Mouse (Mus musculus) limb, embryonic 14.5 days (tissue): ENCODE measurements around the gene Pex16. TPM values are rescaled to one million over a fixed set of nuclear protein-coding genes. Genes with fewer than 3 reads are reported as not detected.

ENCODE experiments used
- ATAC-seq: fragments of 200-750 bp; cut with Nextera tagmentation; 2 replicates; pipeline ENCODE4 v1.8.0; 2017; ENCODE audit warnings: low read depth, moderate number of reproducible peaks, moderate TSS enrichment; ENCODE audit not compliant: low FRiP score
- DNase-seq: peaks from one replicate; pipeline ENCODE4 v3.0.0-alpha.2; 2015; ENCODE audit warnings: low spot score
- H3K27ac ChIP-seq: fragments of 300-500 bp; sonication (generic); replicated peaks from 2 replicates; pipeline ENCODE4 v1.5.1; 2014; ENCODE audit warnings: low read depth, mild to moderate bottlenecking, low read length, moderate library complexity, mixed read lengths
- H3K27me3 ChIP-seq: fragments of 300-500 bp; sonication (generic); 2 replicates; pipeline ENCODE4 v1.6.1; 2014; ENCODE audit warnings: low read length, mixed read lengths; ENCODE audit not compliant: control insufficient read depth, insufficient read depth
- H3K36me3 ChIP-seq: fragments of 300-500 bp; sonication (generic); 2 replicates; pipeline ENCODE4 v1.6.1; 2014; ENCODE audit warnings: mild to moderate bottlenecking, low read length, moderate library complexity, mixed read lengths; ENCODE audit not compliant: control insufficient read depth, insufficient read depth
- H3K4me1 ChIP-seq: fragments of 300-500 bp; sonication (generic); 2 replicates; pipeline ENCODE4 v1.6.1; 2014; ENCODE audit warnings: antibody characterized with exemption, low read length, mixed read lengths; ENCODE audit not compliant: control insufficient read depth, insufficient read depth
- H3K4me2 ChIP-seq: fragments of 300-500 bp; sonication (generic); replicated peaks from 2 replicates; pipeline ENCODE4 v1.6.1; 2014; ENCODE audit warnings: low read depth, mild to moderate bottlenecking, low read length, moderate library complexity; ENCODE audit not compliant: severe bottlenecking
- H3K4me3 ChIP-seq: fragments of 300-500 bp; sonication (generic); replicated peaks from 2 replicates; pipeline ENCODE4 v1.5.1; 2014; ENCODE audit warnings: low read length
- H3K9ac ChIP-seq: fragments of 300-500 bp; sonication (generic); 2 replicates; pipeline ENCODE4 v1.6.1; 2014; ENCODE audit warnings: mild to moderate bottlenecking, low read depth, low read length, moderate library complexity; ENCODE audit not compliant: severe bottlenecking
- H3K9me3 ChIP-seq: fragments of 300-500 bp; sonication (generic); 2 replicates; pipeline ENCODE4 v1.6.1; 2016; ENCODE audit warnings: low read length; ENCODE audit not compliant: control insufficient read depth
- POLR2A ChIP-seq: fragments of 200-500 bp; IDR thresholded peaks from 2 replicates; pipeline ENCODE4 v1.8.0; 2012; ENCODE audit warnings: inconsistent platforms, mild to moderate bottlenecking, moderate library complexity, borderline replicate concordance; ENCODE audit not compliant: insufficient read depth, insufficient read length; ENCODE audit errors: extremely low read depth
- WGBS: fragments of 180-500 bp; shearing (Covaris S2); extraction: QIAGEN DNeasy Blood & Tissue Kit; methylation state at CpG from one replicate; pipeline ENCODE4 v1.1.7; 2014; 5-methylcytosine and 5-hydroxymethylcytosine counted together
- polyA plus RNA-seq, 2 experiments: library from polyadenylated mRNA; depleted of rRNA in 1 of 2; stranded (reverse) in 1 of 2; unstranded in 1 of 2; fragments of >200 nt; fragmentation: Nextera tagmentation in 1 of 2; extraction: Ambion mirVana in 1 of 2; gene quantifications; 2 replicates each; pipeline versions ENCODE4 v1.2.1 to v1.2.3; 2012 to 2014

The Pex16 gene
- polyA plus RNA-seq, 2 experiments: 22.3 to 26.4 TPM

GRCm38 (mm10) chr2:92372767-92373436, 1.6 kb upstream of the Pex16 start:
- no peak overlapping the region for H3K4me3 ChIP-seq
- no peak overlapping the region for H3K27ac ChIP-seq
- H3K4me2 ChIP-seq: no peak overlapping the region
- no peaks in the 10 kb centered on the region; the same call in 1 of the 2 replicates for H3K36me3 ChIP-seq
- no peak for DNase-seq
- no peaks in the 10 kb centered on the region for H3K9me3 ChIP-seq
- 49% methylated on average over 9 of the region's 9 CpGs for WGBS
- no peak for ATAC-seq
- no peak for TF ChIP-seq POLR2A
- no peak overlapping the region for H3K9ac ChIP-seq
- no peaks in the 10 kb centered on the region; the same call in 1 of the 2 replicates for H3K27me3 ChIP-seq
- H3K4me1 ChIP-seq: peaks cover 35% of the 10 kb centered on the region

- Histone ChIP-seq H3K4me2 (no peak overlapping the region), H3K27ac (no peak overlapping the region), H3K4me3 (no peak overlapping the region), H3K4me1 (peaks cover 35% of the 10 kb centered on the region), H3K9me3 (no peaks in the 10 kb centered on the region), H3K9ac (no peak overlapping the region), H3K27me3 (no peaks in the 10 kb centered on the region; the same call in 1 of the 2 replicates), H3K36me3 (peaks cover under 1% of the 10 kb centered on the region; the same call in 1 of the 2 replicates)
- no peak for TF ChIP-seq POLR2A
- ATAC-seq (no peak), DNase-seq (no peak)
- 77% methylated on average over 11 of the region's 11 CpGs for WGBS
Measured at GRCm38 (mm10) chr2:92373437-92373813, 1.1 kb upstream of the Pex16 start.

GRCm38 (mm10) chr2:92375099-92375623, 685 bp downstream of the Pex16 start:
- peak overlapping the region; percentile 63 for H3K4me3 ChIP-seq
- H3K4me1 ChIP-seq: peaks cover 30% of the 10 kb centered on the region
- 0% methylated on average over 25 of the region's 29 CpGs for WGBS

GRCm38 (mm10) chr2:92375788-92376187, 1.3 kb downstream of the Pex16 start:
- WGBS: 14% methylated on average over 10 of the region's 10 CpGs

More at GRCm38 (mm10) chr2:92375099-92375623, 685 bp downstream of the Pex16 start:
- Histone ChIP-seq H3K9ac (peak overlapping the region; percentile 58), H3K36me3 (peaks cover 15% of the 10 kb centered on the region), H3K9me3 (no peaks in the 10 kb centered on the region), H3K27me3 (no peaks in the 10 kb centered on the region; the same call in 1 of the 2 replicates), H3K4me2 (peak overlapping the region; percentile 99), H3K27ac (peak overlapping the region; percentile 83)
- ATAC-seq (peak; percentile 93), DNase-seq (peak; percentile 98)
- TF ChIP-seq POLR2A: no peak

GRCm38 (mm10) chr2:92376300-92376699, 1.8 kb downstream of the Pex16 start:
- no peaks in the 10 kb centered on the region for H3K9me3 ChIP-seq
- H3K4me1 ChIP-seq: peaks cover 20% of the 10 kb centered on the region
- WGBS: 80% methylated on average over 6 of the region's 6 CpGs
- no peak for TF ChIP-seq POLR2A
- H3K9ac ChIP-seq: peak overlapping the region; percentile 58; the same call in 1 of the 2 replicates
- H3K4me2 ChIP-seq: peak overlapping the region; percentile 99
- ATAC-seq (no peak), DNase-seq (no peak)
- peak overlapping the region; percentile 63; the same call in 1 of the 2 replicates for H3K4me3 ChIP-seq
- peaks cover 24% of the 10 kb centered on the region for H3K36me3 ChIP-seq
- H3K27me3 ChIP-seq: no peaks in the 10 kb centered on the region; the same call in 1 of the 2 replicates
- H3K27ac ChIP-seq: no peak overlapping the region

More at GRCm38 (mm10) chr2:92375788-92376187, 1.3 kb downstream of the Pex16 start:
- Histone ChIP-seq H3K4me2 (peak overlapping the region; percentile 99), H3K9me3 (no peaks in the 10 kb centered on the region), H3K4me3 (peak overlapping the region; percentile 63), H3K36me3 (peaks cover 19% of the 10 kb centered on the region), H3K27ac (peak overlapping the region; percentile 83; the same call in 1 of the 2 replicates), H3K9ac (peak overlapping the region; percentile 58), H3K27me3 (no peaks in the 10 kb centered on the region; the same call in 1 of the 2 replicates), H3K4me1 (peaks cover 24% of the 10 kb centered on the region)
- ATAC-seq (no peak), DNase-seq (no peak)
- no peak for TF ChIP-seq POLR2A
